Mouse (Mus musculus): ENCODE results near the gene Il5. TPM values are rescaled to one million over a fixed set of nuclear protein-coding genes. Genes with fewer than 3 reads are reported as not detected.

The Il5 gene
- polyA plus RNA-seq (2016; fragmentation: Nextera tagmentation; extraction: Ambion mirVana): not detected in 2 replicates

- Histone ChIP-seq H3K9ac (replicated peaks) (no peak within 1 kb of the TSS), H3K27me3 (no peaks in the 10 kb centered on the region), H3K4me3 (no peak within 1 kb of the TSS), H3K36me3 (no peaks in the 10 kb centered on the region), H3K4me2 (replicated peaks) (no peak within 1 kb of the TSS), H3K4me1 (no peaks in the 10 kb centered on the region), H3K9me3 (no peaks in the 10 kb centered on the region), H3K27ac (replicated peaks) (no peak within 1 kb of the TSS)
- WGBS: 86% methylated on average over 6 of the region's 6 CpGs
- no peak for ATAC-seq (ENCODE audit: low FRiP score, low read depth)
Measured at GRCm38 (mm10) chr11:53720715-53721114, at the start of gene Il5. Gene Il5, plus strand, starts transcription at chr11:53720794.

- no peaks in the 10 kb centered on the region for H3K4me1 ChIP-seq
- H3K4me2 ChIP-seq (replicated peaks): no peak overlapping the region
- no peak for ATAC-seq (ENCODE audit: low FRiP score, low read depth)
- no peak overlapping the region for H3K4me3 ChIP-seq
- H3K27ac ChIP-seq (replicated peaks): no peak overlapping the region
- H3K27me3 ChIP-seq: no peaks in the 10 kb centered on the region
- no peaks in the 10 kb centered on the region for H3K9me3 ChIP-seq
- H3K9ac ChIP-seq (replicated peaks): no peak overlapping the region
- H3K36me3 ChIP-seq: peaks cover 39% of the 10 kb centered on the region
- whole genome bisulfite sequencing: 98% methylated on average over 4 of the region's 4 CpGs
Measured at GRCm38 (mm10) chr11:53671414-53671813, 49.2 kb upstream of the Il5 start.

GRCm38 (mm10) chr11:53680141-53680540 lies 40.5 kb upstream of the Il5 start:
- no peak overlapping the region for H3K9ac ChIP-seq (replicated peaks)
- WGBS: 86% methylated on average over 4 of the region's 4 CpGs
- peaks cover 49% of the 10 kb centered on the region for H3K36me3 ChIP-seq
- no peaks in the 10 kb centered on the region for H3K4me1 ChIP-seq
- H3K9me3 ChIP-seq: no peaks in the 10 kb centered on the region
- ATAC-seq (ENCODE audit: low FRiP score, low read depth): no peak
- H3K4me2 ChIP-seq (replicated peaks): no peak overlapping the region
- no peak overlapping the region for H3K27ac ChIP-seq (replicated peaks)
- no peak overlapping the region for H3K4me3 ChIP-seq
- no peaks in the 10 kb centered on the region for H3K27me3 ChIP-seq

- no peak overlapping the region for H3K4me3 ChIP-seq
- H3K4me1 ChIP-seq: no peaks in the 10 kb centered on the region
- H3K27me3 ChIP-seq: no peaks in the 10 kb centered on the region
- peaks cover 38% of the 10 kb centered on the region; the same call in 1 of the 2 replicates for H3K36me3 ChIP-seq
- WGBS: 85% methylated on average over 2 of the region's 2 CpGs
- H3K27ac ChIP-seq (replicated peaks): no peak overlapping the region
- no peak for ATAC-seq (ENCODE audit: low FRiP score, low read depth)
- no peaks in the 10 kb centered on the region for H3K9me3 ChIP-seq
- H3K4me2 ChIP-seq (replicated peaks): no peak overlapping the region
- no peak overlapping the region for H3K9ac ChIP-seq (replicated peaks)
Measured at GRCm38 (mm10) chr11:53681686-53682085, 38.9 kb upstream of the Il5 start.

GRCm38 (mm10) chr11:53682170-53682569 lies 38.4 kb upstream of the Il5 start:
- no peak overlapping the region for H3K27ac ChIP-seq (replicated peaks)
- WGBS: 96% methylated on average over 2 of the region's 2 CpGs
- no peak overlapping the region for H3K4me3 ChIP-seq
- H3K9ac ChIP-seq (replicated peaks): no peak overlapping the region
- no peaks in the 10 kb centered on the region for H3K27me3 ChIP-seq
- peaks cover 38% of the 10 kb centered on the region; the same call in 1 of the 2 replicates for H3K36me3 ChIP-seq
- no peak for ATAC-seq (ENCODE audit: low FRiP score, low read depth)
- H3K9me3 ChIP-seq: no peaks in the 10 kb centered on the region
- no peaks in the 10 kb centered on the region for H3K4me1 ChIP-seq
- H3K4me2 ChIP-seq (replicated peaks): no peak overlapping the region

GRCm38 (mm10) chr11:53682994-53683530 lies 37.5 kb upstream of the Il5 start:
- 94% methylated on average over 9 of the region's 9 CpGs for WGBS
- Histone ChIP-seq H3K9ac (replicated peaks) (no peak overlapping the region), H3K9me3 (no peaks in the 10 kb centered on the region), H3K4me3 (no peak overlapping the region), H3K4me1 (no peaks in the 10 kb centered on the region), H3K27me3 (no peaks in the 10 kb centered on the region), H3K36me3 (peaks cover 38% of the 10 kb centered on the region; the same call in 1 of the 2 replicates), H3K27ac (replicated peaks) (no peak overlapping the region), H3K4me2 (replicated peaks) (no peak overlapping the region)
- ATAC-seq (ENCODE audit: low FRiP score, low read depth): no peak

GRCm38 (mm10) chr11:53691979-53692378 lies 28.6 kb upstream of the Il5 start:
- H3K27ac ChIP-seq (replicated peaks): no peak overlapping the region
- peaks cover 5% of the 10 kb centered on the region; the same call in 1 of the 2 replicates for H3K36me3 ChIP-seq
- H3K4me1 ChIP-seq: no peaks in the 10 kb centered on the region
- no peak overlapping the region for H3K9ac ChIP-seq (replicated peaks)
- H3K27me3 ChIP-seq: no peaks in the 10 kb centered on the region
- no peak overlapping the region for H3K4me3 ChIP-seq
- no peak overlapping the region for H3K4me2 ChIP-seq (replicated peaks)
- no peak for ATAC-seq (ENCODE audit: low FRiP score, low read depth)
- no peaks in the 10 kb centered on the region for H3K9me3 ChIP-seq
- 41% methylated on average over 10 of the region's 10 CpGs for WGBS

- no peak for ATAC-seq (ENCODE audit: low FRiP score, low read depth)
Measured at GRCm38 (mm10) chr11:53698521-53698920, 22.1 kb upstream of the Il5 start.

GRCm38 (mm10) chr11:53699351-53699750 lies 21.2 kb upstream of the Il5 start:
- Histone ChIP-seq H3K27ac (replicated peaks) (no peak overlapping the region), H3K9ac (replicated peaks) (no peak overlapping the region), H3K27me3 (no peaks in the 10 kb centered on the region), H3K4me3 (no peak overlapping the region), H3K36me3 (peaks cover 18% of the 10 kb centered on the region; the same call in 1 of the 2 replicates), H3K4me2 (replicated peaks) (no peak overlapping the region), H3K9me3 (no peaks in the 10 kb centered on the region), H3K4me1 (no peaks in the 10 kb centered on the region)
- no peak for ATAC-seq (ENCODE audit: low FRiP score, low read depth)
- 86% methylated on average over 4 of the region's 4 CpGs for WGBS

More at GRCm38 (mm10) chr11:53698521-53698920, 22.1 kb upstream of the Il5 start:
- Histone ChIP-seq H3K4me3 (no peak overlapping the region), H3K36me3 (peaks cover 18% of the 10 kb centered on the region; the same call in 1 of the 2 replicates), H3K9me3 (no peaks in the 10 kb centered on the region), H3K4me1 (no peaks in the 10 kb centered on the region), H3K4me2 (replicated peaks) (no peak overlapping the region), H3K27ac (replicated peaks) (no peak overlapping the region), H3K27me3 (no peaks in the 10 kb centered on the region), H3K9ac (replicated peaks) (no peak overlapping the region)
- WGBS: 91% methylated on average over 2 of the region's 2 CpGs

GRCm38 (mm10) chr11:53706236-53706933 lies 14.2 kb upstream of the Il5 start:
- Histone ChIP-seq H3K4me1 (peaks cover 8% of the 10 kb centered on the region), H3K27me3 (peaks cover 6% of the 10 kb centered on the region; the same call in 1 of the 2 replicates), H3K27ac (replicated peaks) (no peak overlapping the region), H3K4me3 (peak overlapping the region; percentile 75), H3K4me2 (replicated peaks) (peak overlapping the region; percentile 97), H3K9ac (replicated peaks) (peak overlapping the region; percentile 76), H3K36me3 (peaks cover 1% of the 10 kb centered on the region; the same call in 1 of the 2 replicates), H3K9me3 (no peaks in the 10 kb centered on the region)
- ATAC-seq (ENCODE audit: low FRiP score, low read depth): peak; percentile 62
- 8% methylated on average over 29 of the region's 29 CpGs for WGBS

GRCm38 (mm10) chr11:53706934-53707717 lies 13.5 kb upstream of the Il5 start, which contains the start of gene Rad50:
Gene Rad50, minus strand, starts transcription at chr11:53707319.
- peak within 1 kb of the TSS; percentile 76 for H3K9ac ChIP-seq (replicated peaks)
- H3K27me3 ChIP-seq: peaks cover 6% of the 10 kb centered on the region; the same call in 1 of the 2 replicates
- peak; percentile 93 for ATAC-seq (ENCODE audit: low FRiP score, low read depth)
- no peaks in the 10 kb centered on the region for H3K36me3 ChIP-seq
- H3K4me3 ChIP-seq: peak within 1 kb of the TSS; percentile 75
- no peak within 1 kb of the TSS for H3K27ac ChIP-seq (replicated peaks)
- no peaks in the 10 kb centered on the region for H3K9me3 ChIP-seq
- WGBS: 5% methylated on average over 55 of the region's 55 CpGs
- peaks cover 8% of the 10 kb centered on the region for H3K4me1 ChIP-seq
- peak within 1 kb of the TSS; percentile 97 for H3K4me2 ChIP-seq (replicated peaks)

GRCm38 (mm10) chr11:53707718-53708009 lies 12.9 kb upstream of the Il5 start:
- Histone ChIP-seq H3K9me3 (no peaks in the 10 kb centered on the region), H3K9ac (replicated peaks) (no peak overlapping the region), H3K36me3 (no peaks in the 10 kb centered on the region), H3K4me2 (replicated peaks) (peak overlapping the region; percentile 97), H3K4me3 (peak overlapping the region; percentile 75; the same call in 1 of the 2 replicates), H3K27me3 (peaks cover 6% of the 10 kb centered on the region; the same call in 1 of the 2 replicates), H3K27ac (replicated peaks) (no peak overlapping the region), H3K4me1 (peaks cover 8% of the 10 kb centered on the region)
- WGBS: 86% methylated on average over 3 of the region's 3 CpGs
- no peak for ATAC-seq (ENCODE audit: low FRiP score, low read depth)

All from midbrain, embryonic 12.5 days (tissue).